Mouse (Mus musculus): ENCODE data around the gene Dnajc16.
"Not testable (repeated sequence)": the region's sequence is repeated elsewhere in the genome, so short reads cannot be mapped to it uniquely, and the experiment has no call there.

Gene Dnajc16

DNA sequence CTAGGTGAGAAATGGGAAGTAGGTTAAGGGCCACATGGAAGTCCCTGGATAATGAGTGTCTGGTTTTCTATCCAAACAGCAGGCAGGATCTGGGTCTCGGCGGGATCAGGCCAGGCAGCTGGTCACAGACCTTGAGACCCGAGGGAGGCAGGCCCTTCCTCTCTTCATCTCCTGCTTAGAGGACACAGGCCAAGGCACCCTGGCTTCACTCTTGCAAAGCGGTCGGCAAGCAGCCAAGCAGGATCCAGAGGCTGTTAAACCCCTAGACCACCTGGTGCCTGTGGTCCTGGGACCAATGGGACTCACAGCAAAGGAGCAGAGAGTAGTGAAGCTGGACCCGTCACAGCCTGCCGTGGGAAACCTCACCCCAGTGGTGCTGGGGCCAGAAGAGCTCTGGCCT is 5.6 kb upstream of the Dnajc16 start:
- no peak for DNase-seq (ENCODE audit: low spot score in 2 of 2)

DNA sequence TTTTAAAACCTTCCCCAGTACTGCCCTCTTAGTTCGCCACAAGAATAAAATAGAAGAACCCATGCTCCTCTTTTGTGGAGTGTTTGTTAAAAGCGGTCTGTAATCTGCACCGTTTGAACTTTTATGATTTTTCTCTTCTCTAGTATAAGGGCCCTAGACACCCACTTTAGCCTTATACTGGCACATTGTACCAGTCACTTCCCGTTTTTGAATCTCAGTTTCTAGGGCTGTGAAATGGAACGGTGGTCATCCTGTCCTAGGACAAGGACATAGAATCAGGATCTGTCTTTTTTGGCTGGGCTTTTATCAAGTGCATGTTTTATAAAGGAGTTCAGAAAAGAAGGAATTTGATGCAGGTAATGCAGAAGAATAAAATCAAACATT is 3.4 kb upstream of the Dnajc16 start:
- no peak for DNase-seq (ENCODE audit: low spot score in 2 of 2)

DNA sequence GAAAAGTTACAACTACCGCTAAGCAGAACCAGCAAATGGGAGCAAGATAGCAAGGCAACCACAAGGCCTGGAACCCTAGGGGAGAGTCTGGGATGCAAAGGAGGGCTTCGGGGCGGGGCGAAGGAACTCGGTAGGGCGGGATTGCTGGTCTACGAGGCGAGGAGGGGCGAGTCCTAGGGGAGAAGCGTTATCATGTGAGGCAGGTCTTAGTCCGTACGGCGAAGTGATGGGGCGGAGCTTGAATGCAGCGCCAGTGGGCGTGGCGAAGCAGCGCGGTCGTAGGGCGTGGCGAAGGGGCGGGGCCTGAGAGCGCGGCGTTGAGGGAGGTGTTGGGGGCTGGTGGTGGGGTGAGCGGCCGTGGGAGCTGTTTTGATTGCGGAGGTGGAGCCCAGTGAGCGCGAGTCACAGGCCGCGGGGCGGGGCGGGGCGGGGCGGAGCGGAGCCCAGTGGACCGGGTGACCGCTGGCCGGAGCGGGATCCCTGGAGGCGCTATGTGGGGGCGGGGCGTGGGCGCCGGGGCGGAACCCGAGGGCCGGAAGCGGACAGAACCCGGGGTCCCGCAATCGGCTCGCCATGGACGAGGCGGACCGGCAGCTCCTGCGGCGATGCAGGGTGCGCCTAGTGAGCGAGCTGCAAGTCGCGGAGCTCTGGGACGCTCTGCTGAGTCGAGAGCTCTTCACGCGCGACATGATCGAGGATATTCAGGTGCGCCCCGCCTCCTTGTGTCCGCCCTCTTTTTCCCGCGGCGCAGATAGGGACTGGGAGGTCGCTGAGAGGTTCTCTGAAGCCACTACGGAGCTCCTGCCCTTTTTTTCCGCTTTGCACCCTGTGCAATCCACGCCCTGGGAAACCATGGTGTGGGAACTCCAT is 2.8 kb upstream of the Dnajc16 start, which contains the start of gene Casp9:
TSS of gene Casp9 (plus strand) at position 331 of the 870 bp plus-strand sequence.
- peak; percentile 89 to 97 for DNase-seq (ENCODE audit: low spot score in 2 of 2)

DNA sequence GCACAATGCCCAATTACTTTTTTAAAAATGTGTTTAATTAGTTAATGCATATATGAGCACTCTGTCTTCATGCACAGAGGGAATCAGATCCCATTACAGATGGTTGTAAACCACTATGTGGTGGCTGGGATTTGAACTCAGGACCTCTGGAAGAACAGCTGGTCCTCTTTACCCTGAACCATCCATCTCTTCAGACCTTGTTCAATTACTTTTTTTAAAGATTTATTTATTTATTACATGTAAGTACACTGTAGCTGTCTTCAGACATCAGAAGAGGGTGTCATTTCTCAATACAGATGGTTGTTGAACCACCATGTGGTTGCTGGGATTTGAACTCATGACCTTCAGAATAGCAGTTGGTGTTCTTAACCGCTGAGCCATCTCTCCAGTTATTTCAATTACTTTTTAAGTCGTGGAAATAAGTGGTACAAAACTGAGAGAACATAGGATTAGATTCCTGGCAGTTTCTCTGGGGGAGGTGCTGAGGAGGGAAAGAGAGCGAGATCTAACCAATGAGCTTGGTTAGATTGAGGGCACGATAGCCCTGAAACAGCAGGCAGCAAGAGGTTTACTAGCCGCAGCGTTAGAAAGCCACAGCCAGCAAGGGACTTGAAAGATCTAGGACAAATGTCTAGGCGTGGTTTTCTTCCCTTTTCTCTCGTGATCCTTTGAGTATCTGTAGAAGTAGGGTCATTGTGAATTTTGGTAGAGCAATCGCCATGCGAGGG is 2.0 kb upstream of the Dnajc16 start:
- DNase-seq (ENCODE audit: low spot score in 2 of 2), result no peak

DNA sequence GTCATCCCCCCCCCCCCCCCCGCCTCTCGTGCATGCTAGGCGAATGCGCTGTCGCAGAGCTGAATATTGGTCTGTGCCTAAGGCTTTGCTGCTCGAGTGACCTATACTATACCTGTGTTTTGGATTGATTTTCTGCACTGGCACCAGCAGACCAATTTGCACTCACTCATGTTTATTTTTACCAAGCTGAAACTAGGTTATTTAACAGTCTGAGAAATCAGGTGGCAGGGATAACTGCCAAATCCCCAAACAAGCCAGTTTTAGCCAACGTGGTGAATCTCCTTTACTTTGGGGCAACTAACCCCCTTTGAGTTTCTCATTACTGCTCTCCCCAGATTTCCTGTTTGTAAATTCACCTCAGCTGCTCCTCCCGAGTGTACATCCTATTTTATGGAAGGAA is 1.2 kb upstream of the Dnajc16 start:
- DNase-seq (ENCODE audit: low spot score in 2 of 2), result no peak

DNA sequence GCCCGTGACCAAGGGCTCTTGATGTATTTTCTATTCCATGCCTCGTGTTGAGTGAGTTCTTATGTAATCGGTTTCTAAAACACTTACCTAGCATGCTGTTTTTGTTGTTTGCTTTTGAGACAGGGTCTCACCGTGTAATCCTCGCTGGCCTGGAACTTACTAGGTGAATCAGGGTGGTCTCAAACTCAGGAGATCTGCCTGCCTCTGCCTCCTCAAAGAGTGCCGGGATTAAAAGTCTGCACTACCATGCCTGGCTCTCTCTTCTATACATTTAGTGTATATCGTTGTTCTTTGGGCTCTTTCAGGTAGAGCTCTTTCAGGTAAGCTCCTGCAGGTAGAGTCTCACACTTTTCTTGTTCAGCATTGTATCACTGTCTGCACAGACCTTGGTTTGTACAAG is 755 bp upstream of the Dnajc16 start:
- DNase-seq (ENCODE audit: low spot score in 2 of 2), result no peak

DNA sequence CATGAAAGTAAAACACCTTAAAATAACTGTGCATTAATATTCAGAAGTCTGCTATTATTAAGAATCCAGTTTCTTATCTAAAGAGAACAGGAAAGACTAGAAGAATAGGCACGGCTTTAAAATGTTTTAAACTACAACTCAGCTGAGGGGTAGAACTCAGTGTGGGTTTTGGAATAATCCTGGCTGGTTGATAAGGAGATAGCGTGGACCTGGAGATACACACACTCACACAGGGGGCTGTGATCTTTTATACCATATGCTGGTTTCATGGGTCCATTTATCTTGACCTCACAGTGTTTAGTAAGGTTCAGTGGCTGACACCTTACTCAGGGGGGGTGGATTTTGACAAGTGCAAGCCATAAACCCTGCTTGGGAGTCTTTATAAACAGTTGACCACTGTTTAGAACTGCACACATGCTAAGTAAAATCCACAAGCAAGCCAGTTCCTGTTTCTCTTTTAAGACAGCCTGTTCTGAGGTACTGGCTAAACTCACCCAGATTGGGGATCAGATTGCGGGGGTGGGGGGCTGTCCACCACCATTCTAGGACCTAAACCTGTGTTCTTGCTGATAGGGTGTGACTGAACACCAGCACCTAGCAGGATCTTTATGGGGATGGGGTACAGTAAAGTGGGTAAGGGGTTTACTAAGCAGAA is 1.0 kb downstream of the Dnajc16 start:
- DNase-seq (ENCODE audit: low spot score in 2 of 2), result no peak

DNA sequence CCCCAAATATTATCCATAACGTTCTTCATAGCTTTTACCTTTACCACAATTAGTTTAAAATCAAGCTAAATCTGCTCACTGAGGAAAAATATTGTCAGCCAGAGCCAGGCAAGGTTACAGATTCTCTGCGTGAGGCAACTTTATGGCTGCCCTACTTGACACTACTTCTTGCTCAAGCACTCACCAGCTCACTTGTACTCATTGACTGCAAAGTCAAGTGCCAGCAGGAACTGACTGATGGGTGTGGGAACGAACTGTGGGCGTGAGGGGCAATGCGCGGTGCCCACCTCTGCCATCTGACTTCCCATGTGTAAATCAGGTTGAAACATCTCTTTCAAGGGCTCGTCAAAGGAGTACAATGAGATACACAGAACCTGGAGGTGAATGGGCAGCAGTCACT is 3.3 kb downstream of the Dnajc16 start:
- no peak for DNase-seq (ENCODE audit: low spot score in 2 of 2)

DNA sequence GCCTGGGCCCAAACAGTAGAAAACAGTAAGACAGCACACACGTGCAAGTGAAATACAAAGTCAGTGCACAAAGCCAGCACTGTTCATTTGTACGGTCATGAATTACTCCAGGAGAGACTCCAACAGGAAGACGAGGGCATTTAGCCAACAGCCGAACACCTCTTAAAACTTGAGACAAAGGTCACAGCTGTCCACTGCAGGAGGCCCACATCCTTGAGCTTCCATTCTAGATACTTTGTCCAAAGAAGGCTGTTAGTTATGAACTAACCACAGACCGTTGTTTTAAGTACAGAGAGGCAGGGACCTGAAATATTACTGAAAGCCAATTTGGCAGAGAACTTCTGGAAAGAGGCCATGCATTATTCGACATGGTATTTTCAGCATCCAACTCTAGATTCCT is 3.7 kb downstream of the Dnajc16 start:
- no peak for DNase-seq (ENCODE audit: low spot score in 2 of 2)

DNA sequence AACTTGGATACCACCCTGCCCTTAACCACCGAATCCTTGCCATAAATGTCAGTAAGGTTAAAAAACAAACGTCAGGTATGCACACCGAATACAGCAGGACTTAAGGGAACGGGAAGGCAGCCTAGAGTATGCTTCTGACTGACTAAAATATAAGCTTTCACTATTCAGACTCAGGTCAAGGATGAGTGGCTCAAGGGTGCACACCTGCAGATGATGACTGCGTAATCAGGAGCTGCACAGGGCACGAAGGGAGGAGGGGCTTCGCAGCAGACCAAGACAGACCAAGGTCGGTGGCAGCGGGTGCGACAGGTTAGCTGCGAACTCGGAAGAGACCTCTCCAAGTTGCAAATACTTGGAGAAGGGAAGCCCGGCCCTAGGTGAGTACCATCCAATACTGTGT is 4.6 kb downstream of the Dnajc16 start:
- DNase-seq (ENCODE audit: low spot score in 2 of 2), result no peak

DNA sequence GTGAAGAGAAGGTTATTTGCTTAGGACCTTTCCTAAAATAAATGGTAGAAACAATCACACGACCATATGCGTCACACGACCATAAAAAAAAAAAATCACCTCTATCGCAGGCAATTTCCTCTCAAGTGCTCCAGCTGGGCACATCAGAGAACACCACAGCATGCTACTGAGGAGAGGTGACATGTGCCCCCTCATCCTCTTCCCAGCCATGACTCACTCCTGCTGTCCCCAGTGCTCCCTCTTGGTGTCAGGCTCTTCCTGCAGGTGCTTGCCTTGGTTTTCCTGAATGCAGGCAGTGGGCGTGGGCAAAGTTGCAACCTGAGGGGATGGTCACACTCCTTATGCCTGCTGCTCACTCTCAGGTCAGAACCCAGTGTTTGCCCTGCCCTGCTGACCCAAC is 5.9 kb downstream of the Dnajc16 start:
- peak in 1 of 2 experiments; percentile 38 for DNase-seq (ENCODE audit: low spot score in 2 of 2)

DNA sequence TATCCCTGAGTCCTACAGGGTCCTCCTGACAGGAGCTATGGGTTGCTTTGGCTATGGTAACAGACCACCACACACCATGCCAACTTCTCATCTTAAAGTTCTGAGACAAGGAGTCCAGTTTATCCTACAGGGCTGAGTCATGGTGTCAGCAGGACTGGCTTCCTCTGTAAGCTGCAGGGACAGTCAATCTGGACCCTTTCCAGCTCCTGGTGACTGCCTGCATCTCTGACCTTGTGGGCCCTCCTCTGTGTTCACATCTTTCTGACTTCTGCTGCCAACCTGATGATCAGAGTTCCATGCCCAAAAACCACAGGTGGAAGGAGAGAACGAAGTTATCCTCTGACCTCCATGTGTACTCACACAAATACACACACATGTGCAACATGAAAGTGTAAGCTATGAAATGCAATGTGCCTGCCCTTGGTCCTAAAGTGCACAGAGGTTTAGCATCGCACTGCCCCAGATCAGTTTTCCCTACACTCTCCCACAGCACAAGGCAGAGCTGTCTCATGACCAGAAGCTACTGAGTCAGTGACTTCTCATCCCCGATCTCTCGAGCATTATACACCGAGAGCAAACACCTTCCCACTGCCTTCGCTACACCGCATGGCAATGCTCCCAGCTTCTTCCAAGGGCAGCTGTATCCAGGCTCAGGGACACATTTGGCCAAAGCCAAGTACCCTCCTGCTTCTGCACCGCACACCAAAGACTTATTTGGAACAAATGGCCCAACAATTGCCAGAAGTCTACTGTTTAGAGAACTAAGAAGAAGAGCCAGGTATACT is 9.3 kb downstream of the Dnajc16 start:
- no peak for DNase-seq (ENCODE audit: low spot score in 2 of 2)

DNA sequence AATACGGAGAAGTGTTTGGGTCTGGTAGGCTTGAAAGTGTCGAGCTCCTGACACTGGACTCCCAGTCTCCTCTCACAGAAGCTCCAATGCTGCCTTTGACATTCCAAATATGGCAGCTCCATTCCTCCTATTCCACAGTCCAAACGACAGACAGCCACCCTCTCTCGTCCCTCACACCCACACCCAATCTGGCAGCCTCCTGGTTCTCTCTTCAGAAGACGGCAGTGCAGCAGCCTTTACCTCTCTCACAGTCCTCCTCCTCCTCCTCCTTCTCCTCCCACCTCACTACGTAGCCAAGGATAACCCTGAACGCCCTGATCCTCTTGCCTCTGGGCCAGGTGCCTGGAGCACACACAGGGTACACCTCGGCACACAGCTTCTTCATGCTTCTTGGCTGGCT is 10.9 kb downstream of the Dnajc16 start:
- peak in 1 of 2 experiments; percentile 83 for DNase-seq (ENCODE audit: low spot score in 2 of 2)

DNA sequence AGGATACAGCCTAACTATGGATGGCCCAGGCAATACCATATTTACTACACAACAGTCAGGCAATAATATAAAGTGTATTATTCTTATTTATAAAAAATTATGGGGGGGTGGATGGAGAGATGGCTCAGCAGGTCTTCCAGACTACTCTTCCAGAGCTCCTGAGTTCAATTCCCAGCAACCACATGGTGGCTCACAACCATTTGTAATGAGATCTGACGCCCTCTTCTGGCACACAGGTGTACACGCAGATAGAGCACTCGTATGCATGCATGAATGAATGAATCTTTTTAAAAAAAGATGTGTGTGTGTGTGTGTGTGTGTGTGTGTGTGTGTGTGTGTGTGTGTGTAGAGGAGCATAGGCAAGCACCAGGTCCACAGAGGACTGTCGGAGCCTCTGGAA is 17.7 kb downstream of the Dnajc16 start:
- DNase-seq (ENCODE audit: low spot score in 2 of 2), result not testable (repeated sequence)

DNA sequence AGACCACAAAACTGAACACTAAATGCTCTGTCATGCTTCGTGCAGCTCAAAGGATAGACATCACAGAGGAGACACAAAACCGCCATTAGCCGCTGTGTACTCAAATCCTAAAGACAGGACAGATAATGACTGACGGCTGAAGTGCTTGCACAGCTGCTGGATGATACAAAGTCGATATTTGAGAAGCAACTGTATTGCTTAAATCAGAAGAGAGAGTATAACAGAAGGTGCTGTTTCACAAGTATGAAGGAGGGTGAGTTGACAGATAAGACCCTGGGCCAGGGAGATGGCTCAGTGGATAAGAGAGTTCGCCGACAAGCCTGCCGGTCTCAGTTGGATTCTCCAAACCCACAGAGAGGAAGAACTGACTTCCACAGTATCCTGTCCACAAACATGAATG is 18.9 kb downstream of the Dnajc16 start:
- no peak for DNase-seq (ENCODE audit: low spot score in 2 of 2)

DNA sequence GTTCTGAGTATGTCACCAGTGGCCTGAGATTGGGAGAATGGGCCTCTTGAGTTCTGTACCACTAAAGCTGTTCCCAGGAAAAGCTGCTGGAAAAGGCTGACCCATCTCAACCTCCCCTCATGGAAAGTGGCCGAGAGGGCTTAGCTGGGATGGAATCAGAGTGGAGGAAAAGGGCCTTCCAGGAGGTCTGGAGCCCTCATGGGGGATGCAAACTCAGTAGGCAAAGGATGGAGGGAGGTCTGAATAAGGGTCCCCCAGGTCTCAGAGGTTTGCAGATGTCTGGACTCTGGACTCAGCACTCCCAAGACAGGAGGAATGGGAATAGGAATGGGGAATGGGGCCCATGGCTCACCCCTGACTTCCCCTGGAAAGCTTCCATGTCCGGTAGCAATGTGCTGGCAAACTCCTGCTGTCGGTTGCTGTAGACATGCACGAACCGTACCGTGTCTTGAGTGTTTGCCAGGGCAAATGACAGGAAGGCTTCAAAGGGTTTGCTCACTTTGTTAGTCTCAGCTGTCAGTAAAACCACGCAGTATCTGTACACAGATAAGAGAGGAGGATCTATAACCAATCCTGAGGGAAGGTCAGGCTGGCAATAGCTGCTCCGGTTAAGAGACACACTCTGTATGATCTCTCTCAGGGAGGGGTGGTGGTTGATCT is 21.1 kb downstream of the Dnajc16 start:
- no peak for DNase-seq (ENCODE audit: low spot score in 2 of 2)

DNA sequence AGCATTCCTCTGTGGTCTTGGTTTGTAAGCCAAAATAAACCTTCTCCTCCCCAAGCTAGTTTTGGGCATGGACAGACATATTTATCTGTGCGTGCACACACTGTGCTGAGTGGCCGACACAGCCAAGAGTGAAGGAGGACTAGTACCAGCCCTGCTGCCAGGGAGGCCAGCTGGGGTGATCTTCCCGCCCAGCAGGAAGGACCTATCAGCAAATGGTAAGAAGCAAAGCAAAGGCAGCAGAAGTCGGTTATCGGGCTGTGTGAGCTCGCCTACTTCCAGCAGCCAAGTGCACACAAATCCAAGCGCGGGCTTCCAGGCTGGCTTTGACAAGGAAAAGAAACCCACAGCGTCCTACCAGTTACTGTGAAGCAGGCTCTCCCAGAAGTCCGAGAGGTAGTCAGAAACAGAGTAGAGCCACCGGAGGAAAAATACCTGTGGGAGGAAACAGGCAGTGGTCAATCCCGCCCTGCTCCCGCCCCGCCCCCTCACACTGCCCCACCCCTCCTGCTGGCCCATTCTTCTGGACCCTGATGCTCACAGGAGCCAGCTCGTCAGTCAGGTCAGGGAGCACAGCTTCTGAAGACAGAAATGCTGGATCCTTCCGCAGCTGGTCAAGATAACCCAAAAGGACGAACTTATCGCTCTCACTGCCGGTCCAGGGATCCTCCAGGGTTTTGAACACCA is 23.2 kb downstream of the Dnajc16 start:
- DNase-seq (ENCODE audit: low spot score in 2 of 2), result peak in 1 of 2 experiments; percentile 33

DNA sequence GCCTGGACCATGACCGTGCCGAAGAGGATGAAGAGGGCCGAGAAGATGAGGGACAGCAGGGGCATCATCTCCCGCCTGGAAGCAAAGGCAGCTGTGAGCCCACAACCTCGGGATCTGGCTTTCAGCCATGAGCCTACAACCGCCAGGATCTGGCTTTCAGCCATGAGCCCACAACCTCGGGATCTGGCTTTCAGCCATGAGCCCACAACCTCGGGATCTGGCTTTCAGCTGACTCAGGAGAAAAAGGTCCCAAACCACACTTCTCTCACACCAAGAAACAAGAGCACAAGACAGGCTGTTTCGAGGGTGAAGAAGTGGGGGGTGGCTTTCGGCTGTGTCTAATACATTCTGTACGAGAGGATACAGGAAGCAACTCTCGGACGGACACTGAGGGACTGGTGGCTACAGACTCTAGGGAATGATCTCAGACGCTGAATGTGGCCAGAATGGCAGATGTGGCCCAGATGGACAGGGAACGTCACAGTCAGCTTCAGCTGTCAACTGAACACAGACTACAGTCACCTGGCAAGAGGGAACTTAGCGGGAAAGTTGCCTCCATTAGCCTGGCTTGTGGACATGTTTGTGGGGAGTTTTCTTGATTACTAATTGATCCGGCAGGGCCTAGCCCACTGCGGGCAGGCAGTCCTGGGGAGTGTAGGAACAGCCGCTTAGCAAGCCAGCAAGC is 23.9 kb downstream of the Dnajc16 start:
- DNase-seq (ENCODE audit: low spot score in 2 of 2), result peak in 1 of 2 experiments; percentile 56

DNA sequence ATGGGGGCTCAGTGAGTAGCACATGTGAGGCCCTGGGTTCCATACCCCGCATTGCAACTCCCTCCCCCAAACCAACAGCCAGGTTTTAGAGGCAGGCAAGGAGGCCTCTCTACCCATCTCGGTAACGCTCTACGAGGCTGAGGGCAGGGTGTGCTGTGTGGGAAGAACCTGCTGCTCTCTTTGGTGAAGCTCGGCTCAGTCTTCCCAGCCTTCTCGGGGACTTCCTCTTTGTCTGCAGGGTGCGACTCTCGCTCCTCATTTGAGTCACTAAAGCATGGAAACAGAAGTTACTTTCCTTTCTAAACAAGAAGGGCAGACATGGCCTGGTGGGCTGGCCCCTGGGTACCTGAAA is 24.4 kb downstream of the Dnajc16 start:
- DNase-seq (ENCODE audit: low spot score in 2 of 2), result no peak

DNA sequence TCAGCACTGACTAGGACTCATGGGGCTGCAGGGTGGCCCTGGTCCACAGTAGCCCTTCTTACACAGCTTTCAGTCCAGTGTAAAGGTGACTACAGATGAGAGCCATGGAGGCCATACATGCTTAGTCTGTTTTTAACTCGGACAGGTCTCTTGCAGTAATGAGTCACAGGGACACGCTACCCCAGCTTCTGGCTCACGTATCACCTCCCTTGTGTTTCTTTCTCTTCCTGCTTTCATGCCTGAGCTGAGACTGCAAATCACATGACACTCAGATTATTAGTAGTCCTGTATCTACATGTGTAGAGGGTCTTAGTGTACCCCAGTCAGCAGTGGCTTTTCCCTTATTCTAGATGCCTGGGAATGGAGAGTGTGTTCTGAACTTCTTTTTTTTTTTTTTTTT is 25.7 kb downstream of the Dnajc16 start:
- DNase-seq (ENCODE audit: low spot score in 2 of 2), result no peak

All from left cerebral cortex, adult 9 months (tissue).